Mouse (Mus musculus): ENCODE data around the gene Hsph1.

- no peak for TF ChIP-seq NANOG (IDR thresholded peaks at IDR 0.05; ENCODE audit: borderline replicate concordance, low read length)
- TF ChIP-seq CTCF (conservative IDR thresholded peaks at IDR 0.05; ENCODE audit: low read length) = no peak
- TF ChIP-seq POU5F1 (IDR thresholded peaks at IDR 0.05; ENCODE audit: borderline replicate concordance, low read length) = no peak
Observed at GRCm38 (mm10) chr5:149677196-149677595, 41.0 kb upstream of the Hsph1 start.

Measured in E14TG2a.4 (cell line).